Mouse (Mus musculus): ENCODE data around the gene Tspoap1.

Tspoap1 gene

DNA sequence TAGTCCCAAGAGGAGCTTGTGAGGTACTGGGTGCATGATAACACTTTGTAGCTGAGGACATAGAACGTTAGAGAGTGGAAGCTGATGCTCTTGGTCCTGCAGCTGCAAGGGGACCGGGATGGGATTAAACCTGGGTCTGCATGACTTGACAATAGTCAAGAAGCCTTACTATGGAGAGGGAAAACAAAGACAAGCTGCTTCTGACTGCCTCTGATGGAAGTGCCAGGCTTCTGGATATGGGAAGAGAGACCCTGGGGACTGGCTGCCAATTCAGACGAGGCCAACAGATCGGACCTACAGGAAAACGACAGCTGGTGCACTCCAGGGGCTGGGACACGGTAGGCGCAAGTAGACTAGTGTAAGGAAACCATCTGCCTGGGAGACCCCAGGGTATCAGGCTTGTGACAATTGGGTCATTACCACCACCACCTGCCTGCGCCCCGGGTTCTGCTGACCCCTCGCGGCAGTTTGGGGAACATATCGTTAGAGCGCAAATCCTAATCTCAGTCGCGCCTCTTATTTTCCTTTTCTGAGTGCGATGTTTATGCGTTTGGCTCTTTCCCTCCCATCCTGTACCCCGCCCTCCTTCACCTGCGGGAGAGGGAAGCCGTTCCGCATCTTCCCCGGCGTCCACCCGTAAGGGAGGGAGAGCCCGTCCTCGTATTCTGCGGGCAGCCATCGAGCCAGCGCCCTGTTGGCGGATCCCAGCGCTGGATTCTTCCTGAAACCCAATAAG is 56.5 kb downstream of the Tspoap1 start:
- peak in 1 of 2 experiments; percentile 8 for DNase-seq

DNA sequence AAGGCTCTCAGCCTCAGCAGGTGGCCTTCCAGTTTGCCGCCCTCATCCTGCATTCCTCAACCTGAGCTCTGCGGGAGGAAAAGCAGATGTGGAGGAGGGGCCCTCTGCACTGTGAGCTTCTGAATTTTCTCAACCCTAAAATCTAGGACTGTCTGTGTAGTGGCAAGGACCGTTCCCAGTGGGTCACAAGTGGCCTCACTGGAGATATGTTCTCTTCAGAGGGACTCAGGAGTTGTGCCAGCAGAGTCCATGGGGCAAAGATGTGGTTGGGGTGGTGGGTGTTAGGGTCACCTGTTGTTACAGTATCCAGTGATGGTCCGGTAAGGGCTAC is 57.1 kb downstream of the Tspoap1 start:
- DNase-seq, result no peak

DNA sequence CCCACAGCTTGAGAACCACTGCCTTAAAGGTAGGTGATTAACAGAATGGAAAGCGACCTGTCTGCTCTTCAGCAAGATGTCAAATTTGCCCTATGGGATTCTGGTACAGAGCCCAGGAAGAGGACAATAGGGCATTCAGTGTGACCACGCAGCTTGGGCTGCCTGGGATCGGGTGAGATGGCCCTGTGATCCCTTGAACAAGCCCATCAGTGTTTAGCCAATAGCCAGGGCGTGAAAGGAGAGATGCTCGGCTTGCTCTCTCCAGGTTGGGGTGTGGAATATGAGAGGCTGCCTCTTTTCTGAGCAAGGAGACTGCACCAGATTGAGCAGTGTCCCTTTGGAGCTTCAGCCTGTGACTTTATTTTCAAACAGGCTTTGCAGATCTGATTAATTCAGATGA is 61.2 kb downstream of the Tspoap1 start:
- DNase-seq, result no peak

DNA sequence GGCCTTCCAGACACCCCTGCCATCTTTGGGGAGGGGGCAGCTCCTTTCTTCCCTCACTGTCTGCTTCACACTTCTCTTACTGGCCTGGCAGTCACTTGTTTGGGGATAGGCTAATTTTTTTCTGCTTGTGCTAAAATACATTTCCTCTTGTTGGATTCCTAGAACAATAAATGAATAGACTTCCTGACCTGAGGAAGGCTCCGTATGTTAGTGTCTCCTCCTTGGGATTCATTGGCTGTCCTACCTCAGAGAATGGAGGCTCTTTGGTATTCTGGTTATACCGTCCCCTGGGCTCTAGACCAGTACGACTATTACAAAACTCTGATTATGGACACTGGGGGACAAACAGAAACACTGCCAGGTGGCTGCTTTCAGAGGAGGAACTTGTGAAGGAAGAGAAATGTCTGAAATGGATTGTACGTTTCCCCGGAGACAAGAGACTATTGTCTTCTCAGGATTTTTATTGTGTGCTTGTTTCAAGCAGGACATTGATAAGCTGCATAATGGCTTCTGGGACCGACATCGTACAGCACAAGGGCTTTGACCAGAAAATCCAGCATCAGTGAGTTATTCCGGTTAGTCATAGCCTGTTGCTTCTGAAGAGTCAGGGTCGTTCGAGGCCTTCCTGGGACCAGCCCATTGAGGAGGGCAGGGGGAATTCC is 68.0 kb downstream of the Tspoap1 start, which contains the start of gene Lpo:
Gene Lpo, minus strand, starts transcription at position 51 of the 662 bp plus-strand sequence.
- DNase-seq, result no peak
